Mouse (Mus musculus) kidney, adult 2 months (tissue): ENCODE measurements at regions not wholly inside any gene's neighbourhood (a gene's known extent, or its start where the extent isn't known, plus 50 kb on each side); places are given as distances from the start of the nearest gene placed in this dataset.

Source experiments
- DNase-seq: peaks from one replicate; pipeline ENCODE4 v3.0.0; 2021
- H3K27ac ChIP-seq: fragments of 200-500 bp; 2 replicates; pipeline ENCODE4 v1.5.1; 2012; ENCODE audit warnings: low read depth, low read length, control low read depth, inconsistent platforms; ENCODE audit not compliant: insufficient read depth
- H3K27me3 ChIP-seq: fragments of 200-500 bp; replicated peaks from 2 replicates; pipeline ENCODE4 v1.6.1; 2012; ENCODE audit warnings: mild to moderate bottlenecking, moderate library complexity, low read length, inconsistent platforms; ENCODE audit not compliant: control insufficient read depth, insufficient read depth
- H3K36me3 ChIP-seq: fragments of 200-500 bp; 2 replicates; pipeline ENCODE4 v1.6.1; 2012; ENCODE audit warnings: mild to moderate bottlenecking, moderate library complexity, low read length, inconsistent platforms; ENCODE audit not compliant: control insufficient read depth, insufficient read depth
- H3K4me1 ChIP-seq: fragments of 200-500 bp; 2 replicates; pipeline ENCODE4 v1.6.1; 2011; ENCODE audit warnings: low read length; ENCODE audit not compliant: control insufficient read depth, insufficient read depth
- H3K4me3 ChIP-seq: fragments of 200-500 bp; 2 replicates; pipeline ENCODE4 v1.5.1; 2011; ENCODE audit warnings: mild to moderate bottlenecking, low read depth, low read length, control low read depth; ENCODE audit not compliant: insufficient read depth
- CTCF ChIP-seq: fragments of 200-500 bp; conservative IDR thresholded peaks from 2 replicates; pipeline ENCODE4 v1.5.1; 2011; ENCODE audit warnings: low read depth, mild to moderate bottlenecking, control low read depth, low read length, moderate library complexity, mixed read lengths; ENCODE audit not compliant: insufficient read depth, insufficient read length
- POLR2A ChIP-seq: fragments of 200-500 bp; IDR thresholded peaks from one replicate; pipeline ENCODE4 v1.6.1; 2011; ENCODE audit warnings: low read depth, low read length, control low read depth
- WGBS: fragments of 180-500 bp; shearing (Covaris S2); methylation state at CpG from one replicate; pipeline ENCODE4 v1.1.7; 2018; 5-methylcytosine and 5-hydroxymethylcytosine counted together

- H3K27ac ChIP-seq = no peak overlapping the region
- H3K27me3 ChIP-seq = no peaks in the 10 kb centered on the region
- TF ChIP-seq CTCF (no peak), POLR2A (no peak)
- H3K4me1 ChIP-seq = no peaks in the 10 kb centered on the region
- H3K36me3 ChIP-seq = no peaks in the 10 kb centered on the region
- WGBS = 95% methylated on average over 4 of the region's 4 CpGs
- no peak for DNase-seq
- H3K4me3 ChIP-seq = no peak overlapping the region
Measured at GRCm38 (mm10) chr3:69649561-69649960, 50.8 kb upstream of the B3galnt1 start.
